Mouse (Mus musculus) mouse trophoblast stem cell (cell line): ENCODE measurements around the gene Gm11007.
"Not testable (repeated sequence)": the region's sequence is repeated elsewhere in the genome, so short reads cannot be mapped to it uniquely, and the experiment has no call there.

Source experiments
- in situ Hi-C, 2 experiments: fragments of 300-500 bp; cut with MseI, MboI; formaldehyde crosslinking; loops; 2 replicates in 1 of 2; 3 replicates in 1 of 2; pipeline ENCODE4 v1.15.1; 2025

Gene Gm11007

DNA sequence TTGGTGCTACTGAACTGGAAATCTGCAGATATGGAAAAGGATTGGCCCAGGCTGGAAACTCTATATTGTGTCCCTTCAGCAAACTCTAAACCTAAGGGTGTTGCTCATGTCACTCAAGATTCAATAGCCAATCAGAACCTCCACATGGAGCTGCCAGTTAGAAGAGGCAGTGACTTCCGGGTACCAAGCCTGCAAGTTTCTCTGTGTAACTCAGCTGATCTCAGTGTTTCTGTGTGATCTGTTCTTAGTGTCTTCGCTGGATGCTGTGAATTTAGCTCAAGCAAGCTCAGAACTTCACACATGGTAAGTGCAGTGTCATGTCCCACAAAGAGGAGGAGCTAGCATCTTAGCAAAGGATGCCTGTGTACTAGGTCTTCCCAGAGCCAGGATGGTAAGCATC, at the start of gene Gm11007:
TSS of gene Gm11007 (plus strand) at position 301 of the 400 bp plus-strand sequence.
- in situ Hi-C loops = not testable (repeated sequence)
